Mouse (Mus musculus) liver, embryonic 14.5 days (tissue): ENCODE measurements at regions not wholly inside any gene's neighbourhood (a gene's known extent, or its start where the extent isn't known, plus 50 kb on each side); places are given as distances from the start of the nearest gene placed in this dataset.

Source experiments
- ATAC-seq: fragments of 200-750 bp; cut with Nextera tagmentation; 2 replicates; pipeline ENCODE4 v1.8.0; 2017; ENCODE audit warnings: moderate number of reproducible peaks, mild to moderate bottlenecking, moderate library complexity; ENCODE audit not compliant: insufficient read depth
- DNase-seq, 3 experiments: peaks; one replicate each; pipeline ENCODE4 v3.0.0-alpha.2; 2012 to 2013; ENCODE audit warnings: low read depth in 3 of 3, low spot score in 3 of 3
- H3K27ac ChIP-seq: fragments of 300-500 bp; sonication (generic); 2 replicates; pipeline ENCODE4 v1.5.1; 2014; ENCODE audit warnings: moderate library complexity, mild to moderate bottlenecking, control low read depth, inconsistent platforms
- H3K27me3 ChIP-seq: fragments of 300-500 bp; sonication (generic); 2 replicates; pipeline ENCODE4 v1.6.1; 2014; ENCODE audit warnings: mild to moderate bottlenecking, low read length, moderate library complexity; ENCODE audit not compliant: control insufficient read depth, insufficient read depth
- H3K36me3 ChIP-seq: fragments of 300-500 bp; sonication (generic); replicated peaks from 2 replicates; pipeline ENCODE4 v1.6.1; 2014; ENCODE audit warnings: low read depth; ENCODE audit not compliant: control insufficient read depth, insufficient read depth
- H3K4me1 ChIP-seq, 2 experiments: fragments of 200-500 bp in 1 of 2; fragments of 300-500 bp in 1 of 2; sonication (generic) in 1 of 2; replicated peaks; 2 replicates each; pipeline ENCODE4 v1.6.1; 2012 to 2014; ENCODE audit warnings: antibody characterized with exemption in 1 of 2, inconsistent platforms in 1 of 2, low read length in 1 of 2; ENCODE audit not compliant: control insufficient read depth in 2 of 2, insufficient read depth in 2 of 2
- H3K4me2 ChIP-seq: fragments of 300-500 bp; sonication (generic); 2 replicates; pipeline ENCODE4 v1.6.1; 2014; ENCODE audit warnings: low read depth, mild to moderate bottlenecking, control low read depth, moderate library complexity
- H3K4me3 ChIP-seq, 2 experiments: fragments of 200-500 bp in 1 of 2; fragments of 300-500 bp in 1 of 2; sonication (generic) in 1 of 2; 2 replicates each; pipeline ENCODE4 v1.5.1; 2012 to 2014; ENCODE audit warnings: low read depth in 2 of 2, low read length in 2 of 2, mild to moderate bottlenecking in 2 of 2, control low read depth in 1 of 2, inconsistent platforms in 1 of 2, moderate library complexity in 1 of 2; ENCODE audit not compliant: insufficient read depth in 1 of 2
- H3K9ac ChIP-seq: fragments of 300-500 bp; sonication (generic); replicated peaks from 2 replicates; pipeline ENCODE4 v1.6.1; 2014; ENCODE audit warnings: mild to moderate bottlenecking, control low read depth, moderate library complexity
- H3K9me3 ChIP-seq: fragments of 300-500 bp; sonication (generic); 2 replicates; pipeline ENCODE4 v1.6.1; 2016; ENCODE audit warnings: low read length, mixed read lengths; ENCODE audit not compliant: control insufficient read depth
- CTCF ChIP-seq: IDR thresholded peaks from 2 replicates; pipeline ENCODE4 v1.5.1; 2016; ENCODE audit warnings: antibody characterized with exemption, low read depth, control low read depth
- EP300 ChIP-seq: IDR thresholded peaks from 2 replicates; pipeline ENCODE4 v1.6.1; 2016; ENCODE audit warnings: antibody characterized with exemption, low read depth
- WGBS: fragments of 180-500 bp; shearing (Covaris S2); extraction: QIAGEN DNeasy Blood & Tissue Kit; methylation state at CpG from one replicate; pipeline ENCODE4 v1.1.7; 2014; ENCODE audit not compliant: insufficient replicate concordance; 5-methylcytosine and 5-hydroxymethylcytosine counted together

- no peak overlapping the region for H3K4me2 ChIP-seq
- no peaks in the 10 kb centered on the region for H3K4me1 ChIP-seq
- no peaks in the 10 kb centered on the region for H3K36me3 ChIP-seq
- TF ChIP-seq EP300, result no peak
- no peak for TF ChIP-seq CTCF
- H3K27ac ChIP-seq, result no peak overlapping the region
- H3K27me3 ChIP-seq, result no peaks in the 10 kb centered on the region
- H3K9ac ChIP-seq, result no peak overlapping the region
- no peaks in the 10 kb centered on the region for H3K9me3 ChIP-seq
- ATAC-seq, result no peak
- no peak for DNase-seq
- WGBS, result 43% methylated on average over 4 of the region's 4 CpGs
- no peak overlapping the region for H3K4me3 ChIP-seq
Measured at GRCm38 (mm10) chr2:135580051-135580450, 78.8 kb upstream of the Plcb4 start.

- Histone ChIP-seq H3K4me2 (no peak overlapping the region), H3K4me3 (no peak overlapping the region), H3K36me3 (no peaks in the 10 kb centered on the region), H3K27ac (no peak overlapping the region), H3K4me1 (no peaks in the 10 kb centered on the region), H3K27me3 (no peaks in the 10 kb centered on the region), H3K9ac (no peak overlapping the region), H3K9me3 (no peaks in the 10 kb centered on the region)
- DNase-seq, result no peak
- WGBS, result 64% methylated on average over 8 of the region's 8 CpGs
- TF ChIP-seq CTCF (no peak), EP300 (no peak)
- ATAC-seq, result no peak
Measured at GRCm38 (mm10) chr2:135582341-135582740, 76.5 kb upstream of the Plcb4 start.

- no peak overlapping the region for H3K9ac ChIP-seq
- H3K36me3 ChIP-seq, result no peaks in the 10 kb centered on the region
- no peak for ATAC-seq
- no peak overlapping the region for H3K4me2 ChIP-seq
- H3K27me3 ChIP-seq, result no peaks in the 10 kb centered on the region
- no peaks in the 10 kb centered on the region for H3K4me1 ChIP-seq
- TF ChIP-seq EP300 (no peak), CTCF (no peak)
- no peak overlapping the region for H3K4me3 ChIP-seq
- H3K9me3 ChIP-seq, result no peaks in the 10 kb centered on the region
- no peak for DNase-seq
- H3K27ac ChIP-seq, result no peak overlapping the region
Measured at GRCm38 (mm10) chr2:135606306-135606705, 52.5 kb upstream of the Plcb4 start.
